Mouse (Mus musculus): Measurements from ENCODE around the gene Xpr1. TPM values are rescaled to one million over a fixed set of nuclear protein-coding genes. Genes with fewer than 3 reads are reported as not detected.

Xpr1 gene
- polyA plus RNA-seq, 1 experiment from 2014 or later: 10.4 TPM

GRCm38 (mm10) chr1:155244771-155245211, 172.4 kb downstream of the Xpr1 start:
- H3K4me2 ChIP-seq (replicated peaks; ENCODE audit: low read depth, low read length): peak overlapping the region; percentile 97
- H3K27me3 ChIP-seq (ENCODE audit: control insufficient read depth, insufficient read depth, low read length): no peaks in the 10 kb centered on the region; the same call in 1 of the 2 replicates
- peak overlapping the region; percentile 85 for H3K9ac ChIP-seq (ENCODE audit: low read depth, low read length)
- 5% methylated on average over 29 of the region's 29 CpGs for WGBS
- ATAC-seq (ENCODE audit: low FRiP score, low TSS enrichment): peak; percentile 51; the same call in 1 of the 2 replicates
- H3K4me3 ChIP-seq (ENCODE audit: low read length): peak overlapping the region; percentile 65
- H3K36me3 ChIP-seq (ENCODE audit: control insufficient read depth, insufficient read depth, low read length): peaks cover 9% of the 10 kb centered on the region; the same call in 1 of the 2 replicates
- H3K4me1 ChIP-seq (ENCODE audit: control insufficient read depth, insufficient read depth, low read length): no peaks in the 10 kb centered on the region; the same call in 1 of the 2 replicates
- peak overlapping the region; percentile 47; the same call in 1 of the 2 replicates for H3K27ac ChIP-seq (ENCODE audit: low read depth, low read length)
- no peaks in the 10 kb centered on the region for H3K9me3 ChIP-seq (ENCODE audit: control insufficient read depth, low read length)

- H3K4me2 ChIP-seq (replicated peaks; ENCODE audit: low read depth, low read length): peak within 1 kb of the TSS; percentile 97
- peaks cover 5% of the 10 kb centered on the region for H3K4me1 ChIP-seq (ENCODE audit: control insufficient read depth, insufficient read depth, low read length)
- peak within 1 kb of the TSS; percentile 65 for H3K4me3 ChIP-seq (ENCODE audit: low read length)
- no peaks in the 10 kb centered on the region for H3K9me3 ChIP-seq (ENCODE audit: control insufficient read depth, low read length)
- peaks cover 13% of the 10 kb centered on the region; the same call in 1 of the 2 replicates for H3K36me3 ChIP-seq (ENCODE audit: control insufficient read depth, insufficient read depth, low read length)
- peak within 1 kb of the TSS; percentile 47; the same call in 1 of the 2 replicates for H3K27ac ChIP-seq (ENCODE audit: low read depth, low read length)
- WGBS: 1% methylated on average over 78 of the region's 85 CpGs
- no peaks in the 10 kb centered on the region; the same call in 1 of the 2 replicates for H3K27me3 ChIP-seq (ENCODE audit: control insufficient read depth, insufficient read depth, low read length)
- peak within 1 kb of the TSS; percentile 85 for H3K9ac ChIP-seq (ENCODE audit: low read depth, low read length)
- peak; percentile 82 for ATAC-seq (ENCODE audit: low FRiP score, low TSS enrichment)
Observed at GRCm38 (mm10) chr1:155243797-155244770, 173.1 kb downstream of the Xpr1 start, which contains the start of gene BC034090. BC034090 (minus strand) TSS chr1:155244444.

- Histone ChIP-seq H3K9me3 (ENCODE audit: control insufficient read depth, low read length) (no peaks in the 10 kb centered on the region), H3K9ac (ENCODE audit: low read depth, low read length) (no peak overlapping the region), H3K4me2 (replicated peaks; ENCODE audit: low read depth, low read length) (no peak overlapping the region), H3K4me1 (ENCODE audit: control insufficient read depth, insufficient read depth, low read length) (peaks cover 10% of the 10 kb centered on the region), H3K27ac (ENCODE audit: low read depth, low read length) (no peak overlapping the region), H3K36me3 (ENCODE audit: control insufficient read depth, insufficient read depth, low read length) (peaks cover 13% of the 10 kb centered on the region; the same call in 1 of the 2 replicates), H3K4me3 (ENCODE audit: low read length) (no peak overlapping the region), H3K27me3 (ENCODE audit: control insufficient read depth, insufficient read depth, low read length) (no peaks in the 10 kb centered on the region; the same call in 1 of the 2 replicates)
- no peak for ATAC-seq (ENCODE audit: low FRiP score, low TSS enrichment)
- 47% methylated on average over 1 of the region's 1 CpGs for WGBS
Observed at GRCm38 (mm10) chr1:155242488-155242745, 174.8 kb downstream of the Xpr1 start.

- Histone ChIP-seq H3K4me3 (ENCODE audit: low read length) (no peak overlapping the region), H3K27ac (ENCODE audit: low read depth, low read length) (no peak overlapping the region), H3K27me3 (ENCODE audit: control insufficient read depth, insufficient read depth, low read length) (no peaks in the 10 kb centered on the region; the same call in 1 of the 2 replicates), H3K4me2 (replicated peaks; ENCODE audit: low read depth, low read length) (no peak overlapping the region), H3K9ac (ENCODE audit: low read depth, low read length) (no peak overlapping the region), H3K36me3 (ENCODE audit: control insufficient read depth, insufficient read depth, low read length) (peaks cover 13% of the 10 kb centered on the region; the same call in 1 of the 2 replicates), H3K9me3 (ENCODE audit: control insufficient read depth, low read length) (no peaks in the 10 kb centered on the region), H3K4me1 (ENCODE audit: control insufficient read depth, insufficient read depth, low read length) (peaks cover 15% of the 10 kb centered on the region)
- ATAC-seq (ENCODE audit: low FRiP score, low TSS enrichment): no peak
- 79% methylated on average over 12 of the region's 12 CpGs for WGBS
Observed at GRCm38 (mm10) chr1:155241701-155242487, 175.3 kb downstream of the Xpr1 start.

- Histone ChIP-seq H3K27me3 (ENCODE audit: control insufficient read depth, insufficient read depth, low read length) (no peaks in the 10 kb centered on the region; the same call in 1 of the 2 replicates), H3K9me3 (ENCODE audit: control insufficient read depth, low read length) (no peaks in the 10 kb centered on the region), H3K4me2 (replicated peaks; ENCODE audit: low read depth, low read length) (no peak overlapping the region), H3K36me3 (ENCODE audit: control insufficient read depth, insufficient read depth, low read length) (peaks cover 13% of the 10 kb centered on the region; the same call in 1 of the 2 replicates), H3K4me3 (ENCODE audit: low read length) (no peak overlapping the region), H3K4me1 (ENCODE audit: control insufficient read depth, insufficient read depth, low read length) (peaks cover 20% of the 10 kb centered on the region), H3K27ac (ENCODE audit: low read depth, low read length) (no peak overlapping the region), H3K9ac (ENCODE audit: low read depth, low read length) (no peak overlapping the region)
- WGBS: 85% methylated on average over 6 of the region's 6 CpGs
- no peak for ATAC-seq (ENCODE audit: low FRiP score, low TSS enrichment)
Observed at GRCm38 (mm10) chr1:155239962-155240717, 177.1 kb downstream of the Xpr1 start.

- no peak overlapping the region for H3K27ac ChIP-seq (ENCODE audit: low read depth, low read length)
- H3K4me2 ChIP-seq (replicated peaks; ENCODE audit: low read depth, low read length): no peak overlapping the region
- peaks cover 23% of the 10 kb centered on the region for H3K4me1 ChIP-seq (ENCODE audit: control insufficient read depth, insufficient read depth, low read length)
- no peak overlapping the region for H3K4me3 ChIP-seq (ENCODE audit: low read length)
- peaks cover 13% of the 10 kb centered on the region; the same call in 1 of the 2 replicates for H3K36me3 ChIP-seq (ENCODE audit: control insufficient read depth, insufficient read depth, low read length)
- no peak overlapping the region for H3K9ac ChIP-seq (ENCODE audit: low read depth, low read length)
- ATAC-seq (ENCODE audit: low FRiP score, low TSS enrichment): no peak
- H3K27me3 ChIP-seq (ENCODE audit: control insufficient read depth, insufficient read depth, low read length): no peaks in the 10 kb centered on the region
- WGBS: 83% methylated on average over 4 of the region's 4 CpGs
- no peaks in the 10 kb centered on the region for H3K9me3 ChIP-seq (ENCODE audit: control insufficient read depth, low read length)
Observed at GRCm38 (mm10) chr1:155239169-155239568, 178.0 kb downstream of the Xpr1 start.

- Histone ChIP-seq H3K4me1 (ENCODE audit: control insufficient read depth, insufficient read depth, low read length) (peaks cover 33% of the 10 kb centered on the region), H3K27me3 (ENCODE audit: control insufficient read depth, insufficient read depth, low read length) (no peaks in the 10 kb centered on the region), H3K4me2 (replicated peaks; ENCODE audit: low read depth, low read length) (no peak overlapping the region), H3K9me3 (ENCODE audit: control insufficient read depth, low read length) (no peaks in the 10 kb centered on the region), H3K4me3 (ENCODE audit: low read length) (no peak overlapping the region), H3K36me3 (ENCODE audit: control insufficient read depth, insufficient read depth, low read length) (peaks cover 13% of the 10 kb centered on the region; the same call in 1 of the 2 replicates), H3K27ac (ENCODE audit: low read depth, low read length) (peak overlapping the region; percentile 70), H3K9ac (ENCODE audit: low read depth, low read length) (no peak overlapping the region)
- WGBS: 52% methylated on average over 5 of the region's 5 CpGs
- ATAC-seq (ENCODE audit: low FRiP score, low TSS enrichment): peak; percentile 18; the same call in 1 of the 2 replicates
Observed at GRCm38 (mm10) chr1:155238126-155238525, 179.1 kb downstream of the Xpr1 start.

- ATAC-seq (ENCODE audit: low FRiP score, low TSS enrichment): peak; percentile 68
- no peak overlapping the region for H3K9ac ChIP-seq (ENCODE audit: low read depth, low read length)
- WGBS: 54% methylated on average over 11 of the region's 11 CpGs
- H3K27ac ChIP-seq (ENCODE audit: low read depth, low read length): peak overlapping the region; percentile 70
- peaks cover 39% of the 10 kb centered on the region for H3K4me1 ChIP-seq (ENCODE audit: control insufficient read depth, insufficient read depth, low read length)
- peaks cover 13% of the 10 kb centered on the region; the same call in 1 of the 2 replicates for H3K36me3 ChIP-seq (ENCODE audit: control insufficient read depth, insufficient read depth, low read length)
- no peaks in the 10 kb centered on the region for H3K27me3 ChIP-seq (ENCODE audit: control insufficient read depth, insufficient read depth, low read length)
- H3K4me2 ChIP-seq (replicated peaks; ENCODE audit: low read depth, low read length): no peak overlapping the region
- H3K9me3 ChIP-seq (ENCODE audit: control insufficient read depth, low read length): no peaks in the 10 kb centered on the region
- H3K4me3 ChIP-seq (ENCODE audit: low read length): no peak overlapping the region
Observed at GRCm38 (mm10) chr1:155237390-155237789, 179.8 kb downstream of the Xpr1 start.

Measured in kidney, embryonic 14.5 days (tissue).